Mouse (Mus musculus) small intestine, adult 2 months (tissue): ENCODE measurements around the gene Sorcs2.

Source experiments
- CTCF ChIP-seq: fragments of 200-500 bp; IDR thresholded peaks from 2 replicates; pipeline ENCODE4 v1.5.1; 2012; ENCODE audit warnings: low read depth, mild to moderate bottlenecking, control low read depth, inconsistent platforms, low read length, moderate library complexity, mixed read lengths; ENCODE audit not compliant: insufficient replicate concordance, insufficient read length; ENCODE audit errors: extremely low read depth
- POLR2A ChIP-seq: fragments of 200-500 bp; IDR thresholded peaks from 2 replicates; pipeline ENCODE4 v1.6.1; 2012; ENCODE audit warnings: low read depth, mild to moderate bottlenecking, control low read depth, inconsistent platforms, low read length, moderate library complexity

DNA sequence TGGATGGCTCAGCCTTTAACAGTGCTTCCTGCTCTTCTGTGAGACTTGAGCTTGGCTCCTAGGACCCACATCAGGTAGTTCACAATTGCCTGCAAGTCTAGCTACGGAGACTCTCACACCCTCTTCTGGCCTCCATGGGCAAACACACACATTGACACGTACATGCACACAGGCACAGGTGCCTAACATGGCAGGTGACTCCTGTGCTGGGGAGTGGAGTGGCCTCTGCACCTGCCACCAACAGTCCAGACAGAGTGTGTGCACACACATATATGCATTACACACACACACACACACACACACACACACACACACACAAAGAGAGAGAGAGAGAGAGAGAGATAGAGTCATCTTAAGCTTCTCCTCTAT lies 19.6 kb downstream of the Sorcs2 start:
- TF ChIP-seq CTCF (no peak), POLR2A (no peak)
